8 mouse cellular contexts compared by ENCODE assay signal in genomic region chr17:87108507-87109292, GRCm38 (mm10). TPM values are rescaled to one million over a fixed set of nuclear protein-coding genes. Genes with fewer than 3 reads are reported as not detected.
A peak's percentile ranks its signal among the peaks of the same experiment; 100 is the strongest.
DNase-seq lines count a peak whose midpoint lies in the region; ATAC-seq and TF ChIP-seq lines count a peak whose summit lies in the region.

No protein-coding gene starts in this region.

- no peaks in the 10 kb centered on the region for H3K27me3 ChIP-seq in C2C12 (ENCODE audit: control insufficient read depth, insufficient read depth, insufficient read length)
- H3K27me3 ChIP-seq in forebrain, embryonic 14.5 days (replicated peaks; ENCODE audit: control insufficient read depth, insufficient read depth, low read length): no peaks in the 10 kb centered on the region
- peaks cover 15% of the 10 kb centered on the region for H3K27me3 ChIP-seq in liver, embryonic 13.5 days

- peak overlapping the region; percentile 95 for H3K27ac ChIP-seq in gastrocnemius, adult 2 months
- no peak overlapping the region for H3K27ac ChIP-seq in forebrain, embryonic 14.5 days (ENCODE audit: low read depth, low read length)
- no peak overlapping the region for H3K27ac ChIP-seq in liver, embryonic 13.5 days

- WGBS in forebrain, embryonic 14.5 days: 38% methylated on average over 13 of the region's 13 CpGs
- 50% methylated on average over 13 of the region's 13 CpGs for WGBS in liver, embryonic 13.5 days (ENCODE audit: insufficient replicate concordance)

- peaks cover 12% of the 10 kb centered on the region; the same call in 1 of the 2 replicates for H3K4me1 ChIP-seq in forebrain, embryonic 14.5 days (ENCODE audit: control insufficient read depth, insufficient read depth, low read length)
- H3K4me1 ChIP-seq in liver, embryonic 13.5 days (replicated peaks): peaks cover 32% of the 10 kb centered on the region

- no peaks in the 10 kb centered on the region for H3K9me3 ChIP-seq in forebrain, embryonic 14.5 days (replicated peaks; ENCODE audit: control insufficient read depth, low read length)
- no peaks in the 10 kb centered on the region for H3K9me3 ChIP-seq in liver, embryonic 13.5 days (replicated peaks)

- H3K9ac ChIP-seq in forebrain, embryonic 14.5 days (ENCODE audit: low read length): peak overlapping the region; percentile 81
- H3K9ac ChIP-seq in liver, embryonic 13.5 days: no peak overlapping the region

- H3K4me3 ChIP-seq in gastrocnemius, adult 2 months: peak overlapping the region; percentile 98
- peak overlapping the region; percentile 86 for H3K4me3 ChIP-seq in C2C12 (ENCODE audit: insufficient read depth, poor library complexity, severe bottlenecking)
- peak overlapping the region; percentile 70 for H3K4me3 ChIP-seq in forebrain, embryonic 14.5 days (ENCODE audit: low read depth, low read length)
- peak overlapping the region; percentile 70 for H3K4me3 ChIP-seq in liver, embryonic 13.5 days (replicated peaks)

- no peak for ATAC-seq in forebrain, embryonic 14.5 days
- ATAC-seq in liver, embryonic 13.5 days (ENCODE audit: low read depth): no peak

- H3K79me3 ChIP-seq in C2C12 (ENCODE audit: low read depth): peaks cover 63% of the 10 kb centered on the region

- peak overlapping the region; percentile 85 for H3K4me2 ChIP-seq in forebrain, embryonic 14.5 days (ENCODE audit: low read length)
- H3K4me2 ChIP-seq in liver, embryonic 13.5 days: peak overlapping the region; percentile 82

- DNase-seq in gastrocnemius, adult 2 months: no peak
- DNase-seq in gastrocnemius, postnatal 14 days: no peak
- no peak for DNase-seq in forebrain, embryonic 14.5 days (ENCODE audit: low spot score)
- DNase-seq in liver, embryonic 13.5 days: no peak
- no peak for DNase-seq in thymus, postnatal 0 days (ENCODE audit: low spot score)
- no peak for DNase-seq in layer of hippocampus, postnatal 14 days (ENCODE audit: low spot score in 2 of 2)
- no peak for DNase-seq in left cerebral cortex, postnatal 36 days (ENCODE audit: low spot score in 2 of 2)

- TF ChIP-seq CTCF in gastrocnemius, adult 2 months (IDR thresholded peaks at IDR 0.05): no peak
- no peak for TF ChIP-seq CTCF in C2C12 (IDR thresholded peaks at IDR 0.05; ENCODE audit: control insufficient read depth, insufficient read depth, insufficient read length)

- peaks cover 11% of the 10 kb centered on the region for H3K36me3 ChIP-seq in C2C12 (ENCODE audit: control insufficient read depth, insufficient read depth)
- no peaks in the 10 kb centered on the region for H3K36me3 ChIP-seq in forebrain, embryonic 14.5 days (ENCODE audit: control insufficient read depth, insufficient read depth, low read length)
- no peaks in the 10 kb centered on the region for H3K36me3 ChIP-seq in liver, embryonic 13.5 days

- H3K79me2 ChIP-seq in C2C12 (ENCODE audit: control insufficient read depth, insufficient read depth): peaks cover 88% of the 10 kb centered on the region

- peak overlapping the region; percentile 90 for H3ac ChIP-seq in C2C12 (ENCODE audit: control insufficient read depth, insufficient read length, low read depth)

- intact Hi-C loops in gastrocnemius, adult 2 months (cut with DNase I): loop anchor here (5.0 kb wide), 1 partner anchor 51 kb away; no protein-coding TSS in a partner anchor
- intact Hi-C loops in gastrocnemius, postnatal 14 days (cut with DNase I; ENCODE audit: low total_unique reads): loop anchor here (10.0 kb wide), 1 partner anchor 64 kb away; no protein-coding TSS in a partner anchor
- intact Hi-C loops in left cerebral cortex, postnatal 36 days (cut with DNase I): loop anchor here (5.0 kb wide), 3 partner anchors 56 to 146 kb away; partner anchors contain the start of gene Rhoq

TF ChIP-seq in C2C12, 6 proteins besides CTCF, POLR2A, EP300 and RAD21:
- TF ChIP-seq MYOD1 (IDR thresholded peaks at IDR 0.05; ENCODE audit: control insufficient read depth, insufficient read length, low read depth) (no peak), MYOG (IDR thresholded peaks at IDR 0.05; ENCODE audit: control insufficient read depth, extremely low read depth, insufficient read length) (no peak), USF1 (IDR thresholded peaks at IDR 0.05; ENCODE audit: low read depth) (no peak), CEBPB (IDR thresholded peaks at IDR 0.05; ENCODE audit: low read depth) (no peak), MAX (IDR thresholded peaks at IDR 0.05) (no peak), FOSL1 (IDR thresholded peaks at IDR 0.05; ENCODE audit: insufficient read depth, low read length, poor library complexity, severe bottlenecking) (no peak)
TF ChIP-seq in C2C12: peak in this region for 0.

RNA-seq across cellular contexts. Expression of gene Socs5, which starts 1.2 kb away (rescaled TPM):
- total RNA-seq in gastrocnemius, adult 2 months (2021): 10 to 100 TPM; 12.9 to 20.5 TPM
- 10 to 100 TPM; 11.3 to 14.0 TPM for total RNA-seq in gastrocnemius, postnatal 14 days (2021)
- 20.1 TPM for polyA plus RNA-seq in C2C12 (2012; fragmentation: generic; extraction: Trizol)
- polyA plus RNA-seq in forebrain, embryonic 14.5 days (2014; fragmentation: Nextera tagmentation; extraction: Ambion mirVana): 13.2 and 15.4 TPM in 2 replicates
- 2.2 and 2.8 TPM in 2 replicates for polyA plus RNA-seq in liver, embryonic 13.5 days (2015; fragmentation: Nextera tagmentation; extraction: Ambion mirVana)
- polyA plus RNA-seq in thymus, postnatal 0 days (2015; fragmentation: Nextera tagmentation; extraction: Ambion mirVana): 3.5 and 3.6 TPM in 2 replicates
- total RNA-seq in layer of hippocampus, postnatal 14 days (2021): 10 to 100 TPM; 66.3 to 67.8 TPM
- total RNA-seq in left cerebral cortex, postnatal 36 days (2021): 100 to 1,000 TPM; 112 to 120 TPM
